Mouse (Mus musculus) MEL (cell line): ENCODE results near the gene Gdf5.

Experiments used
- CHD1 ChIP-seq: IDR thresholded peaks from 2 replicates; pipeline ENCODE4 v1.6.1; 2012; ENCODE audit warnings: low read depth, mild to moderate bottlenecking, inconsistent platforms, low read length, improper control_type of control experiment
- CTCF ChIP-seq, 3 experiments: IDR thresholded peaks in 2 of 3; conservative IDR thresholded peaks in 1 of 3; 2 replicates each; pipeline ENCODE4 v1.5.1; 2011 to 2012; ENCODE audit warnings: low read length in 3 of 3, low read depth in 2 of 3, mild to moderate bottlenecking in 2 of 3, improper control_type of control experiment in 1 of 3, inconsistent platforms in 1 of 3, mixed read lengths in 1 of 3, moderate library complexity in 1 of 3; ENCODE audit not compliant: control insufficient read depth in 1 of 3, insufficient read depth in 1 of 3, poor library complexity in 1 of 3, severe bottlenecking in 1 of 3
- EP300 ChIP-seq, 2 experiments: IDR thresholded peaks; 2 replicates each; pipeline ENCODE4 v1.6.1; 2011; ENCODE audit warnings: improper control_type of control experiment in 2 of 2, low read length in 2 of 2, low read depth in 1 of 2, mild to moderate bottlenecking in 1 of 2
- GATA1 ChIP-seq: IDR thresholded peaks from 2 replicates; pipeline ENCODE4 v1.6.1; 2011; ENCODE audit warnings: low read depth, low read length, improper control_type of control experiment
- MEF2A ChIP-seq: IDR thresholded peaks from 2 replicates; pipeline ENCODE4 v1.6.1; 2014; ENCODE audit warnings: low read depth, mild to moderate bottlenecking, inconsistent platforms, low read length, improper control_type of control experiment; ENCODE audit not compliant: poor library complexity, insufficient replicate concordance, severe bottlenecking; ENCODE audit errors: extremely low read depth
- POLR2A ChIP-seq, 2 experiments: IDR thresholded peaks; 2 replicates each; pipeline ENCODE4 v1.6.1; 2011 to 2012; ENCODE audit warnings: low read length in 2 of 2, mild to moderate bottlenecking in 2 of 2, control low read depth in 1 of 2, improper control_type of control experiment in 1 of 2, low read depth in 1 of 2, moderate library complexity in 1 of 2; ENCODE audit not compliant: control insufficient read depth in 1 of 2, insufficient read depth in 1 of 2, poor library complexity in 1 of 2
- POLR2AphosphoS2 ChIP-seq: IDR thresholded peaks from 2 replicates; pipeline ENCODE4 v1.6.1; 2011; ENCODE audit warnings: low read length, improper control_type of control experiment
- TBP ChIP-seq: IDR thresholded peaks from 2 replicates; pipeline ENCODE4 v1.8.0; 2011; ENCODE audit warnings: low read depth, low read length, improper control_type of control experiment
- TCF12 ChIP-seq: IDR thresholded peaks from 2 replicates; pipeline ENCODE4 v1.6.1; 2014; ENCODE audit warnings: low read depth, mild to moderate bottlenecking, inconsistent platforms, low read length, improper control_type of control experiment, moderate library complexity
- ZMIZ1 ChIP-seq: IDR thresholded peaks from 2 replicates; pipeline ENCODE4 v1.6.1; 2012; ENCODE audit warnings: low read depth, mild to moderate bottlenecking, inconsistent platforms, low read length, improper control_type of control experiment, moderate library complexity

- TF ChIP-seq CTCF (IDR thresholded peaks at IDR 0.05 in 2 of 3, conservative IDR thresholded peaks at IDR 0.05 in 1 of 3; ENCODE audit: control insufficient read depth in 1 of 3, insufficient read depth in 1 of 3, low read depth in 2 of 3, low read length in 3 of 3, poor library complexity in 1 of 3, severe bottlenecking in 1 of 3) (no peak), POLR2A (IDR thresholded peaks at IDR 0.05; ENCODE audit: control insufficient read depth in 1 of 2, insufficient read depth in 1 of 2, low read depth in 1 of 2, low read length in 2 of 2, poor library complexity in 1 of 2) (no peak), TCF12 (no peak), TBP (no peak), GATA1 (no peak), ZMIZ1 (no peak), EP300 (IDR thresholded peaks at IDR 0.05; ENCODE audit: low read depth in 1 of 2, low read length in 2 of 2) (no peak), CHD1 (no peak), POLR2AphosphoS2 (no peak), MEF2A (no peak)
These were observed 4.5 kb downstream of the Gdf5 start, which contains the start of gene Gm15557 for GRCm38 (mm10) chr2:155940681-155941080.
